Mouse (Mus musculus) lung, adult 2 months (tissue): ENCODE measurements around the gene Btd.

Source experiments
- CTCF ChIP-seq: fragments of 200-500 bp; IDR thresholded peaks from 2 replicates; pipeline ENCODE4 v1.5.1; 2011; ENCODE audit warnings: mild to moderate bottlenecking, low read length, control low read depth; ENCODE audit not compliant: insufficient read depth
- POLR2A ChIP-seq: fragments of 200-500 bp; IDR thresholded peaks from 2 replicates; pipeline ENCODE4 v1.6.1; 2011; ENCODE audit warnings: low read depth, mild to moderate bottlenecking, control low read depth, low read length, borderline replicate concordance; ENCODE audit errors: extremely low read depth

- TF ChIP-seq POLR2A (no peak), CTCF (no peak)
These were observed 12.5 kb downstream of the Btd start for GRCm38 (mm10) chr14:31653101-31653875.
